Mouse (Mus musculus): ENCODE measurements around the gene Sfmbt2. TPM values are rescaled to one million over a fixed set of nuclear protein-coding genes. Genes with fewer than 3 reads are reported as not detected.

The Sfmbt2 gene
- polyA plus RNA-seq, 1 experiment from 2014 or later, result 0.25 TPM

DNA sequence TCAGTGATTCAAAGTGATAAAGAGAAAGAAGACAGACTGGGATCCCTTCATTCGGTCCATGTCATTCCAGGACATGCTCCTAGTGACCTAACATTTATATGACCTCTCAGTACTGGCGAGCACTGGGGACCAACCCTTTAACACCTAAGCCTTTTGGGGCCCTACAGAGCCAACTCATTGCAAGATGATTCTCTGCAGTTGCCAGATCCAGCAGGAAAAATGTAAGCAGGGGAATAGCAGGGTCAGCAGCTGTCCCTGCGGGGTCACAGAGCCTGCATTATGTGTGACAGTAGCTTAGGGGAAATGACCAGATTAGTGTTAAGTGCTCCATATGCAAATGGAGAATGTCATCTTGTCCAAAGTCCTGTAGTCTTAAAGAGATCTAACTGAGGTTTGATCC is 195.2 kb downstream of the Sfmbt2 start:
- Histone ChIP-seq H3K4me2 (no peak overlapping the region), H3K4me1 (replicated peaks) (no peaks in the 10 kb centered on the region), H3K27me3 (no peaks in the 10 kb centered on the region), H3K36me3 (replicated peaks) (no peaks in the 10 kb centered on the region), H3K9me3 (replicated peaks) (no peaks in the 10 kb centered on the region), H3K27ac (replicated peaks) (no peak overlapping the region), H3K4me3 (replicated peaks) (no peak overlapping the region), H3K9ac (no peak overlapping the region)
- 55% methylated on average over 3 of the region's 3 CpGs for WGBS (ENCODE audit: insufficient replicate concordance)
- no peak for ATAC-seq (ENCODE audit: insufficient read depth)

DNA sequence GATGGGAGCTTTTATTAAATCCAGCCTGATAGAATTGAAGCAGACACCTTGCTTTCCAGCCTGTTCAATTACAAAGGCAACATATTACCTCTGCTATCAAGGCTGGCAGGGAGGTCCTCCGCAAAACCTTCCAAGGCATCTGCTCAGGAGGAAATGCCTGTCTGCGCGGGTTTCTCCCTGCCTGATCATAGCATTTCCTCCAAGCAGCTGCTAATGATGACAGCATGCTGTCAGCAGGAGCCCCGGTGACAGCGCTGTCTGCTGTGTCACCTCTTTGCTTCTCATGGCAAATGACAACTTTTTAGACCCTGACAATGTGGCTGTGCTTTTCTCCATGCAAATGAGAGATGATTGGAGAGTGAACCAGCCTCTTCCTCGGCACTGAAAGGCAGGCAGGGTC is 199.1 kb downstream of the Sfmbt2 start:
- H3K27me3 ChIP-seq, result no peaks in the 10 kb centered on the region
- WGBS (ENCODE audit: insufficient replicate concordance), result 22% methylated on average over 6 of the region's 6 CpGs
- no peaks in the 10 kb centered on the region for H3K36me3 ChIP-seq (replicated peaks)
- H3K4me2 ChIP-seq, result no peak overlapping the region
- no peak overlapping the region for H3K9ac ChIP-seq
- no peaks in the 10 kb centered on the region for H3K4me1 ChIP-seq (replicated peaks)
- H3K27ac ChIP-seq (replicated peaks), result no peak overlapping the region
- H3K9me3 ChIP-seq (replicated peaks), result no peaks in the 10 kb centered on the region
- no peak overlapping the region for H3K4me3 ChIP-seq (replicated peaks)
- ATAC-seq (ENCODE audit: insufficient read depth), result no peak

DNA sequence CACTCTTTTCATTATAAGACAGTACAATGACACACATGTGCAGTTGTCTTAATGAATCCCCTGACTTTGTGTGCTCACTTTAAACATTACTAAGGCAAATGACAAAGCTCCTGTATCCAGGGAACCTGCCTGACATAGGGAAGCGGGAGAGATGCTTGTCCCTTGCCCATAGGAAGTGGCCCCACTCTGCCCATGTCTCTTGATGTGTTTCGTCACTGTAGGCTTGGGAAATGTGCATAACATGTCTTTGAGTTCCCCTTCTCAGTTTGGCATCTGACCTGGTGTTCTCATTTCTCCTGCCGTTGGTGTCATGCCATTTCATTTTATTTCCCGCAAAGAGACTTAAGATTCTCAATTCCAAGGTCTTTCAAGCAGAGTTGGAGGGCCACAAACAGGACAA is 202.0 kb downstream of the Sfmbt2 start:
- WGBS (ENCODE audit: insufficient replicate concordance), result 56% methylated on average over 4 of the region's 4 CpGs

DNA sequence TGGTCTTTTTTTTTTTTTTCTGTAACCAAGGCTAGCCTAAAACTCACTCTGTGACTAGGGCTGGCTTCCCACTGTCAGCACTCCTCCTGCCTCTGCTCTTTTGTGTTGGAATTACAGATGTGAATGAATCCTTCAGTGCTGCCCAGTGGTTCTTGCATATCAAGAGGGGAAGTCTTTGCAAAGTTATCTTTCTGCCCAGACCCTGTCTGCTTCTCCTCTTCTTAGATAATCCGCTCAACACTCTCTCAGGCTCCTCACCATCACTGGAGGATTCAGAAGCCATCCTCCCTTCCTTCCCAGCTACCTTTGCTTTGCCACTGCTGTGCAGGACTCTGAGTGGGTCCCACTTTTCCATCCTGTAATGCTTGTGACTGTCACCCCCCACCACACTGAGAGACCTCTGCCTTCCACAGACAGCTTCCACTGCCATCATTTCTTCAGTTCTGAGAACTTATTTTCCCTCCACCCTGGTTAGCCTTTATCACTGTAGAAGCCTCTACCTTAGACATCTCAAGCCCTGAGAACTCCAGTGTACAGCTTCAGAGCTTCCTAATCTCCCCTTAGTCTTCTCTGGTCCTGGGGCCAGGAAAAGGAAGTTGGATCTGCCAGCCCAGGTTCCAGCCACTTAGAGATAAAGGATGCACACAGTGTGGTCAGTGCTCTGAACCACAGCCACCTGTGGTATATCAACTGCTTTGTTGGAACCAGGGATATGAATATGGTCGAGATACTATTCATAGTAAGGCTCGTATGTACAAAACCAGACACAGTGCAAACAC is 205.8 kb downstream of the Sfmbt2 start:
- Histone ChIP-seq H3K4me2 (no peak overlapping the region), H3K4me3 (replicated peaks) (no peak overlapping the region), H3K27ac (replicated peaks) (no peak overlapping the region), H3K4me1 (replicated peaks) (no peaks in the 10 kb centered on the region), H3K36me3 (replicated peaks) (no peaks in the 10 kb centered on the region), H3K9me3 (replicated peaks) (no peaks in the 10 kb centered on the region), H3K27me3 (no peaks in the 10 kb centered on the region), H3K9ac (no peak overlapping the region)
- no peak for ATAC-seq (ENCODE audit: insufficient read depth)
- WGBS (ENCODE audit: insufficient replicate concordance), result 13% methylated on average over 3 of the region's 3 CpGs

More for the DNA sequence above, 202.0 kb downstream of the Sfmbt2 start:
- no peaks in the 10 kb centered on the region for H3K27me3 ChIP-seq
- no peak overlapping the region for H3K4me2 ChIP-seq
- no peaks in the 10 kb centered on the region for H3K36me3 ChIP-seq (replicated peaks)
- no peak for ATAC-seq (ENCODE audit: insufficient read depth)
- no peaks in the 10 kb centered on the region for H3K4me1 ChIP-seq (replicated peaks)
- H3K9ac ChIP-seq, result no peak overlapping the region
- H3K4me3 ChIP-seq (replicated peaks), result no peak overlapping the region
- H3K27ac ChIP-seq (replicated peaks), result no peak overlapping the region
- H3K9me3 ChIP-seq (replicated peaks), result no peaks in the 10 kb centered on the region

DNA sequence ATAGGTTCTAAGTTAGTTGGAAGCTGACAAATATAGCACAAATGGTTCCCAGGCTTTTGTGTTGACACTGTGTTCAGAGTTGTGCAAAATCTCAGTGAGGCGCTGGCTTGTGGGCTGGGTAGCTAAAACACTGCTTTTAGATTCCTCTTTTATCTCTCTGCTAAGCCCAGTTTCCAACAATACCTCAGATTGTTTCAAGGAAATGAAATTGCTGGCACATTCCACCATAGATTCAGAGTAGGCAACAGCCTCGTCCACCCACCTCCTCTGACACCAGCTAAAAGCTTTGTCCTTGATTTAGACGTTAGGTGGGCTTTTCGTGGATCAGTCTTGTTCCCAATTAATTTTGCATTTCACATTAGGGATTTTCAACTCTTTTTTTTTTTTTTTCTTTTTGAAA is 212.4 kb downstream of the Sfmbt2 start:
- H3K27me3 ChIP-seq, result no peaks in the 10 kb centered on the region

DNA sequence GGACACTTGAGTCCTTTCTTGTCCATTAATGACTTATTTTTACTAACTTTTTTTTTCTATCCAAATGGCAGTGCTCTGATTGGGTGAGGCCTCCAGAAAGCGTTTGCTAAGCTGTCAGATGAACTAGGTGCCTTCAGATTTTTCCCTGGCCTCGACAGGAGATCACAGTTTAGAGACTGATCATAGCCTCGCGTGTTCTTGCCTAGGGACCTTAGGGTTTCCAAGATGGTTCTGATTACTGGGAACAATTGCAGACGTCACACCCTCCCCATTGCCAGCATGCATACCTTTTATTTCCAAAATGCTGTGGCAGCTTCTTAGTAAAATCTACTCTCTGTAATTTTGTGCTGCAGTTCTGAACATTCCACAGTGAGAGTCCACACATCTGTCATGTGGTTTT is 212.8 kb downstream of the Sfmbt2 start:
- H3K36me3 ChIP-seq (replicated peaks), result no peaks in the 10 kb centered on the region
- H3K27me3 ChIP-seq, result no peaks in the 10 kb centered on the region
- WGBS (ENCODE audit: insufficient replicate concordance), result 54% methylated on average over 5 of the region's 5 CpGs
- no peaks in the 10 kb centered on the region for H3K4me1 ChIP-seq (replicated peaks)
- H3K27ac ChIP-seq (replicated peaks), result no peak overlapping the region
- H3K9me3 ChIP-seq (replicated peaks), result no peaks in the 10 kb centered on the region
- H3K4me2 ChIP-seq, result no peak overlapping the region
- no peak overlapping the region for H3K9ac ChIP-seq
- no peak overlapping the region for H3K4me3 ChIP-seq (replicated peaks)
- no peak for ATAC-seq (ENCODE audit: insufficient read depth)

More for the DNA sequence above, 212.4 kb downstream of the Sfmbt2 start:
- WGBS (ENCODE audit: insufficient replicate concordance), result 59% methylated on average over 4 of the region's 4 CpGs
- no peaks in the 10 kb centered on the region for H3K36me3 ChIP-seq (replicated peaks)
- no peak overlapping the region for H3K9ac ChIP-seq
- H3K4me1 ChIP-seq (replicated peaks), result no peaks in the 10 kb centered on the region
- H3K4me2 ChIP-seq, result no peak overlapping the region
- no peak overlapping the region for H3K4me3 ChIP-seq (replicated peaks)
- no peaks in the 10 kb centered on the region for H3K9me3 ChIP-seq (replicated peaks)
- H3K27ac ChIP-seq (replicated peaks), result no peak overlapping the region
- ATAC-seq (ENCODE audit: insufficient read depth), result no peak

DNA sequence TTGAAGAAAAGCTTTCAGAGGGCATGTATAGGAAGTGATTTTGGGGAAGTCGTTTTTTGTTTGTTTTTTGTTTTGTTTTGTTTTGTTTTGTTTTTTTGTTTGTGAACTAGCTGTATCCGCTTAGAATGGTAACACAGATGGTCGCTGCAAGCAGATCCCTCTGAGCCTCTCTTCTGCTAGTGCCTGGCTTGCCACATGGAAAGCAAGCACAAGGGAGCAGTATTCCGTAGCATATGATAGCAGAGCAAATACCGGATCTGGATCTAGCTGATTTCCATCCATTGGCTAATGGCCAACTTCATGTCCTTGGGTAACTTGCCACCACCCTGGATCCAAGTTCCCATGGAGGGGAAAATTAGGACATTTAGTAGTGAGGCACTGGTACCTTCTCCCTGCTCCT is 221.0 kb downstream of the Sfmbt2 start:
- 69% methylated on average over 5 of the region's 5 CpGs for WGBS (ENCODE audit: insufficient replicate concordance)

DNA sequence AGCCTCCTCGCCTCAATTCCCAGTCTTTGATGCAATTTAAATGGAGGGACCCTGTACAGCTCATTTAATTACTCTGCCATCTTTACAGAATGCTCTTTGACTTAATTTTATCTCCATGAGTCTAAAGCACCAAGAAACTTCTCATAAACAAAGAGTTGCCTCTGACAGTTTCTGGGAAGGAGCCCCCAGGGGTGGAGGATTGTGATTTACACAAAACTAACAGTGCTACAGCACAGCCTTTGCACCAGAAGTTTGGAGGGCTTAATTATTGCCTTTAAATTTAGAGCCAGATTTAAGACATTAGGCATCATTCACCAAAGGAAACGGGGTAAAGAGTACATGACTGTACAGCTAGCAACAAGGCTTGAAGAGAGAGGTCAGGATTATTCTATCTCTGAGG is 245.2 kb downstream of the Sfmbt2 start:
- H3K9me3 ChIP-seq (replicated peaks), result no peaks in the 10 kb centered on the region
- H3K4me3 ChIP-seq (replicated peaks), result no peak overlapping the region
- ATAC-seq (ENCODE audit: insufficient read depth), result no peak
- H3K27ac ChIP-seq (replicated peaks), result no peak overlapping the region
- H3K27me3 ChIP-seq, result no peaks in the 10 kb centered on the region
- no peaks in the 10 kb centered on the region for H3K36me3 ChIP-seq (replicated peaks)
- H3K4me2 ChIP-seq, result no peak overlapping the region
- 38% methylated on average over 2 of the region's 2 CpGs for WGBS (ENCODE audit: insufficient replicate concordance)
- no peaks in the 10 kb centered on the region for H3K4me1 ChIP-seq (replicated peaks)
- no peak overlapping the region for H3K9ac ChIP-seq

More for the DNA sequence above, 221.0 kb downstream of the Sfmbt2 start:
- Histone ChIP-seq H3K27me3 (no peaks in the 10 kb centered on the region), H3K4me1 (replicated peaks) (no peaks in the 10 kb centered on the region), H3K9me3 (replicated peaks) (no peaks in the 10 kb centered on the region), H3K4me3 (replicated peaks) (no peak overlapping the region), H3K4me2 (no peak overlapping the region), H3K27ac (replicated peaks) (no peak overlapping the region), H3K36me3 (replicated peaks) (no peaks in the 10 kb centered on the region), H3K9ac (no peak overlapping the region)
- ATAC-seq (ENCODE audit: insufficient read depth), result no peak

MicroRNAs encoded within 50 kb of the gene (microRNA counts, 519-probe panel; counts per million panel counts)
- microRNA mmu-miR-297a+mmu-miR-466f+mmu-miR-669b (not detected), microRNA mmu-miR-297b-3p (not detected), microRNA mmu-miR-297b-5p (not detected), microRNA mmu-miR-297c (1,910 counts per million, percentile 19 among the panel's probes with 10 or more counts), microRNA mmu-miR-466a-3p+mmu-miR-466b-3-3p (2,804 counts per million, percentile 55 among the panel's probes with 10 or more counts), microRNA mmu-miR-466a-5p+mmu-miR-466e-5p (not detected), microRNA mmu-miR-466c-5p (2,320 counts per million, percentile 38 among the panel's probes with 10 or more counts), microRNA mmu-miR-466d-3p (2,443 counts per million, percentile 43 among the panel's probes with 10 or more counts), microRNA mmu-miR-466d-5p (2,459 counts per million, percentile 43 among the panel's probes with 10 or more counts), microRNA mmu-miR-466f-5p (not detected), microRNA mmu-miR-466g (3,230 counts per million, percentile 64 among the panel's probes with 10 or more counts), microRNA mmu-miR-466h (not detected), microRNA mmu-miR-466l (2,262 counts per million, percentile 35 among the panel's probes with 10 or more counts), microRNA mmu-miR-467a (2,058 counts per million, percentile 26 among the panel's probes with 10 or more counts), microRNA mmu-miR-467b (not detected), microRNA mmu-miR-467c (not detected), microRNA mmu-miR-467d (not detected), microRNA mmu-miR-467e (1,951 counts per million, percentile 20 among the panel's probes with 10 or more counts), microRNA mmu-miR-669a (3,156 counts per million, percentile 62 among the panel's probes with 10 or more counts), microRNA mmu-miR-669e (1,426 counts per million, percentile 8 among the panel's probes with 10 or more counts), microRNA mmu-miR-669f (3,328 counts per million, percentile 66 among the panel's probes with 10 or more counts), microRNA mmu-miR-669g (not detected), microRNA mmu-miR-669h-5p (not detected), microRNA mmu-miR-669i (2,156 counts per million, percentile 30 among the panel's probes with 10 or more counts), microRNA mmu-miR-669j (2,451 counts per million, percentile 43 among the panel's probes with 10 or more counts), microRNA mmu-miR-669m (not detected), microRNA mmu-miR-669o (not detected)

Small RNAs within 50 kb of the gene (microRNA-seq; reads per million reads assigned to microRNA genes)
- gene Gm22051 (not detected), gene Gm22072 (not detected), gene Gm22091 (not detected), gene Gm22166 (not detected), gene Gm22239 (not detected), gene Gm22626 (not detected), gene Gm22635 (not detected), gene Gm22677 (not detected), gene Gm22678 (not detected), gene Gm22775 (not detected), gene Gm22925 (not detected), gene Gm23108 (not detected), gene Gm23288 (not detected), gene Gm23542 (not detected), gene Gm23569 (not detected), gene Gm23571 (not detected), gene Gm23578 (not detected), gene Gm23651 (not detected), gene Gm23988 (not detected), gene Gm24028 (not detected), gene Gm24167 (not detected), gene Gm24315 (not detected), gene Gm24342 (not detected), gene Gm24488 (not detected), gene Gm24640 (not detected), gene Gm24673 (not detected), gene Gm24761 (not detected), gene Gm24806 (not detected), gene Gm25022 (not detected), gene Gm25158 (not detected), gene Gm25263 (not detected), gene Gm25285 (not detected), gene Gm25316 (not detected), gene Gm25451 (not detected), gene Gm25673 (not detected), gene Gm25680 (not detected), gene Gm25701 (not detected), gene Gm25753 (not detected), gene Gm25943 (not detected), gene Gm26060 (not detected), gene Gm26073 (not detected), gene Gm26092 (not detected), gene Gm26156 (not detected), gene Gm26229 (not detected), gene Gm26398 (not detected), gene Gm26426 (not detected), gene Gm26431 (not detected), gene Gm26491 (not detected), gene Mir297a-2 (2.0 reads per million), gene Mir297a-3 (not detected), gene Mir297a-4 (not detected), gene Mir297b (not detected), gene Mir297c (not detected), gene Mir466 (not detected), gene Mir466b-1 (not detected), gene Mir466b-2 (not detected), gene Mir466b-3 (not detected), gene Mir466b-4 (not detected), gene Mir466b-5 (not detected), gene Mir466b-6 (not detected), gene Mir466b-7 (not detected), gene Mir466b-8 (not detected), gene Mir466c-1 (not detected), gene Mir466c-2 (not detected), gene Mir466d (not detected), gene Mir466e (not detected), gene Mir466f-1 (not detected), gene Mir466f-2 (not detected), gene Mir466f-3 (not detected), gene Mir466g (not detected), gene Mir466h (not detected), gene Mir466l (1.0 reads per million), gene Mir466m (not detected), gene Mir466n (22.6 reads per million, percentile 38 among the genes with 10 or more reads in this experiment), gene Mir466o (not detected), gene Mir466p (not detected), gene Mir467a-1 (1.5 reads per million), gene Mir467a-10 (not detected), gene Mir467a-2 (not detected), gene Mir467a-3 (not detected), gene Mir467a-4 (not detected), gene Mir467a-5 (not detected), gene Mir467a-6 (not detected), gene Mir467a-7 (not detected), gene Mir467a-8 (not detected), gene Mir467a-9 (not detected), gene Mir467b (0.76 reads per million), gene Mir467c (1,270 reads per million, percentile 79 among the genes with 10 or more reads in this experiment), gene Mir467d (1,118 reads per million, percentile 78 among the genes with 10 or more reads in this experiment), gene Mir467e (890 reads per million, percentile 76 among the genes with 10 or more reads in this experiment), gene Mir669a-1 (not detected), gene Mir669a-10 (not detected), gene Mir669a-11 (not detected), gene Mir669a-12 (not detected), gene Mir669a-2 (not detected), gene Mir669a-3 (not detected), gene Mir669a-4 (not detected), gene Mir669a-5 (not detected), gene Mir669a-6 (not detected), gene Mir669a-7 (not detected), gene Mir669a-8 (not detected), gene Mir669a-9 (not detected), gene Mir669b (not detected), gene Mir669c (98.2 reads per million, percentile 53 among the genes with 10 or more reads in this experiment), gene Mir669d (not detected), gene Mir669d-2 (not detected), gene Mir669e (16.5 reads per million, percentile 33 among the genes with 10 or more reads in this experiment), gene Mir669f (1.3 reads per million), gene Mir669g (not detected), gene Mir669h (3.0 reads per million, percentile 7 among the genes with 10 or more reads in this experiment), gene Mir669i (not detected), gene Mir669j (not detected), gene Mir669k (not detected), gene Mir669l (265 reads per million, percentile 63 among the genes with 10 or more reads in this experiment), gene Mir669m-1 (not detected), gene Mir669m-2 (not detected), gene Mir669o (404 reads per million, percentile 67 among the genes with 10 or more reads in this experiment), gene Mir669p-1 (not detected), gene Mir669p-2 (not detected)

Other genes with a start within 250 kb of the Sfmbt2 start
- gene Itih2, start 239.1 kb upstream of the Sfmbt2 start, polyA plus RNA-seq (2015; fragmentation: Nextera tagmentation; extraction: Ambion mirVana), result 310 and 334 TPM in 2 replicates
- 3.8 and 3.9 TPM in 2 replicates for gene Itih5, start 216.9 kb upstream of the Sfmbt2 start, polyA plus RNA-seq (2015; fragmentation: Nextera tagmentation; extraction: Ambion mirVana)

Measured in liver, embryonic 15.5 days (tissue).